Mouse (Mus musculus): ENCODE measurements around the gene Hoxa9. TPM values are rescaled to one million over a fixed set of nuclear protein-coding genes. Genes with fewer than 3 reads are reported as not detected.
A peak's percentile ranks its signal among the peaks of the same experiment; 100 is the strongest.

Hoxa9 gene
- total RNA-seq (2021) = not detected
- long read RNA-seq = 0 reads

- no peak for DNase-seq (ENCODE audit: low spot score in 2 of 2)
These were observed at the start of gene Hoxa9 for GRCm38 (mm10) chr6:52230516-52231165. Gene Hoxa9, minus strand, starts transcription at chr6:52231089.

GRCm38 (mm10) chr6:52276920-52277319 is 46.0 kb upstream of the Hoxa9 start:
- DNase-seq (ENCODE audit: low spot score in 2 of 2) = no peak

- no peak for DNase-seq (ENCODE audit: low spot score in 2 of 2)
These were observed 45.5 kb upstream of the Hoxa9 start for GRCm38 (mm10) chr6:52276382-52276781.

- DNase-seq (ENCODE audit: low spot score in 2 of 2) = no peak
These were observed 44.8 kb upstream of the Hoxa9 start for GRCm38 (mm10) chr6:52275563-52276280.

GRCm38 (mm10) chr6:52274576-52274975 is 43.7 kb upstream of the Hoxa9 start:
- DNase-seq (ENCODE audit: low spot score in 2 of 2) = no peak

- no peak for DNase-seq (ENCODE audit: low spot score in 2 of 2)
These were observed 42.9 kb upstream of the Hoxa9 start for GRCm38 (mm10) chr6:52273656-52274280.

GRCm38 (mm10) chr6:52272766-52273655 is 42.1 kb upstream of the Hoxa9 start:
- DNase-seq (ENCODE audit: low spot score in 2 of 2) = no peak

- peak in 1 of 2 experiments; percentile 70 for DNase-seq (ENCODE audit: low spot score in 2 of 2)
These were observed 39.9 kb upstream of the Hoxa9 start for GRCm38 (mm10) chr6:52270494-52271480.

- no peak for DNase-seq (ENCODE audit: low spot score in 2 of 2)
These were observed 37.9 kb upstream of the Hoxa9 start for GRCm38 (mm10) chr6:52268756-52269155.

- DNase-seq (ENCODE audit: low spot score in 2 of 2) = no peak
These were observed 37.5 kb upstream of the Hoxa9 start for GRCm38 (mm10) chr6:52268341-52268740.

GRCm38 (mm10) chr6:52267691-52268090 is 36.8 kb upstream of the Hoxa9 start:
- no peak for DNase-seq (ENCODE audit: low spot score in 2 of 2)

- DNase-seq (ENCODE audit: low spot score in 2 of 2) = no peak
These were observed 36.3 kb upstream of the Hoxa9 start for GRCm38 (mm10) chr6:52267221-52267620.

GRCm38 (mm10) chr6:52266666-52266985 is 35.7 kb upstream of the Hoxa9 start:
- DNase-seq (ENCODE audit: low spot score in 2 of 2) = no peak

GRCm38 (mm10) chr6:52265913-52266665 is 35.2 kb upstream of the Hoxa9 start:
- DNase-seq (ENCODE audit: low spot score in 2 of 2) = no peak

GRCm38 (mm10) chr6:52265306-52265912 is 34.5 kb upstream of the Hoxa9 start:
- no peak for DNase-seq (ENCODE audit: low spot score in 2 of 2)

GRCm38 (mm10) chr6:52264106-52264790 is 33.4 kb upstream of the Hoxa9 start:
- no peak for DNase-seq (ENCODE audit: low spot score in 2 of 2)

GRCm38 (mm10) chr6:52263321-52263585 is 32.4 kb upstream of the Hoxa9 start:
- DNase-seq (ENCODE audit: low spot score in 2 of 2) = no peak

- no peak for DNase-seq (ENCODE audit: low spot score in 2 of 2)
These were observed 31.8 kb upstream of the Hoxa9 start for GRCm38 (mm10) chr6:52262463-52263320.

Measured in layer of hippocampus, adult 18-20 months (tissue).